Mouse (Mus musculus) neural tube, embryonic 11.5 days (tissue): Measurements from ENCODE around the gene Cyp27a1. TPM values are rescaled to one million over a fixed set of nuclear protein-coding genes. Genes with fewer than 3 reads are reported as not detected.
A peak's percentile ranks its signal among the peaks of the same experiment; 100 is the strongest.

ENCODE experiments used
- ATAC-seq: fragments of 200-750 bp; cut with Nextera tagmentation; 2 replicates; pipeline ENCODE4 v1.8.0; 2017; ENCODE audit warnings: moderate number of reproducible peaks, mild to moderate bottlenecking, moderate TSS enrichment, moderate library complexity; ENCODE audit not compliant: insufficient read depth, low FRiP score, low TSS enrichment
- DNase-seq: peaks from one replicate; pipeline ENCODE4 v3.0.0-alpha.2; 2015; ENCODE audit warnings: low spot score
- H3K27ac ChIP-seq: fragments of 300-500 bp; sonication (generic); 2 replicates; pipeline ENCODE4 v1.5.1; 2014; ENCODE audit warnings: low read depth, mild to moderate bottlenecking, low read length
- H3K27me3 ChIP-seq: fragments of 300-500 bp; sonication (generic); 2 replicates; pipeline ENCODE4 v1.6.1; 2014; ENCODE audit warnings: mild to moderate bottlenecking, low read length, mixed read lengths; ENCODE audit not compliant: control insufficient read depth, insufficient read depth
- H3K36me3 ChIP-seq: fragments of 300-500 bp; sonication (generic); 2 replicates; pipeline ENCODE4 v1.6.1; 2014; ENCODE audit warnings: mild to moderate bottlenecking, low read length, moderate library complexity, mixed read lengths; ENCODE audit not compliant: control insufficient read depth, insufficient read depth
- H3K4me1 ChIP-seq: fragments of 300-500 bp; sonication (generic); 2 replicates; pipeline ENCODE4 v1.6.1; 2014; ENCODE audit warnings: low read length, mixed read lengths; ENCODE audit not compliant: control insufficient read depth, insufficient read depth
- H3K4me2 ChIP-seq: fragments of 300-500 bp; sonication (generic); 2 replicates; pipeline ENCODE4 v1.6.1; 2014; ENCODE audit warnings: low read depth, mild to moderate bottlenecking, moderate library complexity
- H3K4me3 ChIP-seq: fragments of 300-500 bp; sonication (generic); 2 replicates; pipeline ENCODE4 v1.5.1; 2014; ENCODE audit warnings: low read depth, low read length
- H3K9ac ChIP-seq: fragments of 300-500 bp; sonication (generic); 2 replicates; pipeline ENCODE4 v1.6.1; 2014; ENCODE audit warnings: mild to moderate bottlenecking, low read length
- H3K9me3 ChIP-seq: fragments of 300-500 bp; sonication (generic); 2 replicates; pipeline ENCODE4 v1.6.1; 2016; ENCODE audit warnings: low read length; ENCODE audit not compliant: control insufficient read depth
- WGBS: fragments of 180-500 bp; shearing (Covaris S2); extraction: QIAGEN DNeasy Blood & Tissue Kit; methylation state at CpG from one replicate; pipeline ENCODE4 v1.1.7; 2014; 5-methylcytosine and 5-hydroxymethylcytosine counted together
- polyA plus RNA-seq: library from polyadenylated mRNA; unstranded; fragments of >200 nt; fragmentation: Nextera tagmentation; extraction: Ambion mirVana; gene quantifications from 2 replicates; pipeline ENCODE4 v1.2.1, GENCODE M21; 2014

Cyp27a1 gene
- polyA plus RNA-seq, 1 experiment from 2014 or later: 6.2 TPM

- Histone ChIP-seq H3K36me3 (peaks cover 20% of the 10 kb centered on the region), H3K27ac (no peak overlapping the region), H3K9ac (no peak overlapping the region), H3K9me3 (no peaks in the 10 kb centered on the region), H3K4me2 (no peak overlapping the region), H3K27me3 (no peaks in the 10 kb centered on the region), H3K4me3 (no peak overlapping the region; the same call in 1 of the 2 replicates), H3K4me1 (no peaks in the 10 kb centered on the region)
- 93% methylated on average over 6 of the region's 6 CpGs for WGBS
- DNase-seq (no peak), ATAC-seq (no peak)
These were observed 16.0 kb upstream of the Cyp27a1 start for GRCm38 (mm10) chr1:74697416-74697815.

- WGBS: 100% methylated on average over 1 of the region's 1 CpGs
- ATAC-seq (no peak), DNase-seq (no peak)
- H3K4me1 ChIP-seq: no peaks in the 10 kb centered on the region
- no peak overlapping the region for H3K27ac ChIP-seq
- no peak overlapping the region for H3K4me2 ChIP-seq
- H3K27me3 ChIP-seq: no peaks in the 10 kb centered on the region
- no peak overlapping the region for H3K4me3 ChIP-seq
- no peaks in the 10 kb centered on the region for H3K9me3 ChIP-seq
- peaks cover 19% of the 10 kb centered on the region for H3K36me3 ChIP-seq
- H3K9ac ChIP-seq: no peak overlapping the region
These were observed 15.0 kb upstream of the Cyp27a1 start for GRCm38 (mm10) chr1:74698353-74698752.

GRCm38 (mm10) chr1:74698791-74699190 lies 14.6 kb upstream of the Cyp27a1 start:
- 84% methylated on average over 1 of the region's 1 CpGs for WGBS
- Histone ChIP-seq H3K9ac (no peak overlapping the region), H3K36me3 (peaks cover 19% of the 10 kb centered on the region), H3K4me1 (no peaks in the 10 kb centered on the region), H3K4me3 (no peak overlapping the region), H3K9me3 (no peaks in the 10 kb centered on the region), H3K27me3 (no peaks in the 10 kb centered on the region), H3K27ac (no peak overlapping the region), H3K4me2 (no peak overlapping the region)
- DNase-seq: no peak
- ATAC-seq: no peak

GRCm38 (mm10) chr1:74702142-74702553 lies 11.2 kb upstream of the Cyp27a1 start:
- H3K9me3 ChIP-seq: no peaks in the 10 kb centered on the region
- no peaks in the 10 kb centered on the region for H3K27me3 ChIP-seq
- ATAC-seq (no peak), DNase-seq (no peak)
- H3K27ac ChIP-seq: no peak overlapping the region
- H3K4me3 ChIP-seq: no peak overlapping the region
- H3K4me2 ChIP-seq: no peak overlapping the region
- H3K9ac ChIP-seq: no peak overlapping the region
- no peaks in the 10 kb centered on the region for H3K4me1 ChIP-seq
- 90% methylated on average over 6 of the region's 6 CpGs for WGBS
- H3K36me3 ChIP-seq: peaks cover 14% of the 10 kb centered on the region

- Histone ChIP-seq H3K36me3 (peaks cover under 1% of the 10 kb centered on the region), H3K4me1 (no peaks in the 10 kb centered on the region), H3K4me3 (no peak overlapping the region), H3K9me3 (no peaks in the 10 kb centered on the region), H3K27me3 (no peaks in the 10 kb centered on the region), H3K27ac (no peak overlapping the region), H3K9ac (no peak overlapping the region), H3K4me2 (no peak overlapping the region)
- ATAC-seq (no peak), DNase-seq (no peak)
- 76% methylated on average over 3 of the region's 3 CpGs for WGBS
These were observed 9.2 kb upstream of the Cyp27a1 start for GRCm38 (mm10) chr1:74704156-74704555.

- H3K36me3 ChIP-seq: no peaks in the 10 kb centered on the region
These were observed 8.4 kb upstream of the Cyp27a1 start for GRCm38 (mm10) chr1:74705016-74705415.

DNA sequence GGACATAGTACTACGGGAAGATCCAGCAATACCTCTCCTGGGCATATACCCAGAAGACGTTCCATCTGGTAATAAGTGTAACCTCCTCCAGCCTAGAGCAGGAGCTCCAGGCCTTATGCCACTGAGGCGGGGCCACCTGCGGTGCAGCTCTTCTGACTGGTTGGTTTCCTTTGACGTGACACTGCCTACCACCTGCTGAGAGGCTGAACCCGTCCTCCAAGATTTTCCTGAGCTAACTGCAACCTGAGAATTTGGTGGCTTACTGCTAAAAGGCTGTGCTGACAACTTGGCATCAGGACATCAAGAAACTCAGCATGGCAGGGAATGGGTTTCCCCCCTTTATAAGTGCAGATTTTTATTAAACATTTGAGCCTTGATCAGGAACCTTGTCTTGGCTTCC lies 3.8 kb upstream of the Cyp27a1 start:
- H3K9ac ChIP-seq: no peak overlapping the region
- no peak overlapping the region for H3K4me2 ChIP-seq
- H3K4me1 ChIP-seq: no peaks in the 10 kb centered on the region
- H3K27me3 ChIP-seq: no peaks in the 10 kb centered on the region
- no peak overlapping the region for H3K4me3 ChIP-seq
- H3K9me3 ChIP-seq: no peaks in the 10 kb centered on the region
- no peak for ATAC-seq
- DNase-seq: no peak
- 39% methylated on average over 6 of the region's 6 CpGs for WGBS
- H3K36me3 ChIP-seq: no peaks in the 10 kb centered on the region
- H3K27ac ChIP-seq: no peak overlapping the region

More at GRCm38 (mm10) chr1:74705016-74705415, 8.4 kb upstream of the Cyp27a1 start:
- Histone ChIP-seq H3K9ac (no peak overlapping the region), H3K4me3 (no peak overlapping the region), H3K4me1 (no peaks in the 10 kb centered on the region), H3K9me3 (no peaks in the 10 kb centered on the region), H3K27ac (no peak overlapping the region), H3K27me3 (no peaks in the 10 kb centered on the region), H3K4me2 (no peak overlapping the region)
- no peak for DNase-seq
- WGBS: 63% methylated on average over 5 of the region's 5 CpGs
- no peak for ATAC-seq

GRCm38 (mm10) chr1:74712046-74712445 lies 1.3 kb upstream of the Cyp27a1 start:
- Histone ChIP-seq H3K36me3 (no peaks in the 10 kb centered on the region), H3K4me3 (no peak overlapping the region), H3K4me1 (no peaks in the 10 kb centered on the region), H3K9me3 (no peaks in the 10 kb centered on the region), H3K27ac (no peak overlapping the region), H3K27me3 (no peaks in the 10 kb centered on the region), H3K9ac (no peak overlapping the region), H3K4me2 (no peak overlapping the region)
- no peak for DNase-seq
- WGBS: 77% methylated on average over 4 of the region's 4 CpGs
- ATAC-seq: no peak

- H3K4me1 ChIP-seq: no peaks in the 10 kb centered on the region
- H3K27me3 ChIP-seq: no peaks in the 10 kb centered on the region
- 42% methylated on average over 5 of the region's 5 CpGs for WGBS
- ATAC-seq (no peak), DNase-seq (no peak)
- no peaks in the 10 kb centered on the region for H3K36me3 ChIP-seq
- no peaks in the 10 kb centered on the region for H3K9me3 ChIP-seq
- H3K27ac ChIP-seq: no peak overlapping the region
- H3K4me2 ChIP-seq: peak overlapping the region; percentile 98
- H3K9ac ChIP-seq: no peak overlapping the region; the same call in 1 of the 2 replicates
- peak overlapping the region; percentile 44; the same call in 1 of the 2 replicates for H3K4me3 ChIP-seq
These were observed 794 bp upstream of the Cyp27a1 start for GRCm38 (mm10) chr1:74712461-74713098.
